Mouse (Mus musculus) right cerebral cortex, postnatal 14 days (tissue): Measurements from ENCODE around the gene Mpp6.

Experiments
- DNase-seq: peaks from one replicate; pipeline ENCODE4 v3.0.0; 2022

The Mpp6 gene

DNA sequence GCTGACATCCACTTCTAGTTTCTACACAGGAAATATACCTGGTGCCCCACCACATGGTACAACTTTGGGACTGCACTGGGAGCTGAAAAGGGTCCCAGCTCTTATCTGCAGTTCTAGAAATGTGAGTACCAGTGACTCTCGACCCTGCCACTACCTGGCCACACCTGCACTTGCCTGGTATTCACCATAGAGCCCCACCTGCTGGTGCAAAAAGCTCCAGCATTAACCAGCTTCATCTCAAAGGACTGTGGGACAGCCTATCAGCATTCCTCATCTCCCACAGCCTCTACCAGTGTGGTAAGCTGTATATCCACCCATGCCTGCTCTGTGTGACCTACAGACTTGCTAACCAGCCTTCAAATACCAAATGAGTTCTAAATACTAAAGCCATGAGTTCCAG, 122.9 kb downstream of the Mpp6 start:
- no peak for DNase-seq

DNA sequence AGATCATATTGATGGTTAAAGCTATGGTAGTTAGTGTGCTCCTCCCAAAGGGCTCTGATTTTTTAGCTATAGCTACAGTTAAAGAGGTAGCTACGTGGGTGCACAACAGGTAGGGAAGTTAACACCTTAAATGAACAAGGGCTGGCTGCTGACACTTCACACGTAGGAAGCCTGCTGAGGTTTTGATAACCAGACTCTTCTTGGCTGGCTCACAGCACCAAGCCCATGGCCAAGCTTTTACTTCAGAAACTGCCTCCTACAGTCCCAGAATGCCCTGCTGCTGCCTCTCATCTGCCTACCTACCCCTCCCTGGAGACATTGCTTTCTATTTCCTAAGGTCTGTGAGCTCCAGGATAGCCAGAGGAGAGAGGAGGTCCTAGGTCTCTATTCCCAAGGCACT, 127.9 kb downstream of the Mpp6 start:
- DNase-seq, result no peak

DNA sequence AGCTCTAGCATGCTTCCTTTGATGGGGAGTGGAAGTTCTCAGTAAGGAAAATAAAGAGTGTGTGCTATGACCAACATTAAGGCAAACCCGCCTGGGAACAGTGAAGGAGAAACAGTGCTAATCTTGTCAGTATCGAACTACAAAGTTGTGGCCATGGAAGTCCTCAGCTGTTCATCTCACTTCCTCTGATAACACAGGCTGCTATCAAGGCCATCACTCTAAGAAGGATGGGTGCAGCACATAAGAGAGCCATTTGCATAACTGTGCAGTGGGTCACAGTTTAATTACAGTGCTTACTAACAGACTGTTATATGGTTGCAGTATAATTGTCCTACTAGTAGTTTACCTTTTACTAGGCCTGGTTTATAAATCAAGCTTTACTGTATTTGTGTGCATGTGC, 129.9 kb downstream of the Mpp6 start:
- DNase-seq, result no peak

DNA sequence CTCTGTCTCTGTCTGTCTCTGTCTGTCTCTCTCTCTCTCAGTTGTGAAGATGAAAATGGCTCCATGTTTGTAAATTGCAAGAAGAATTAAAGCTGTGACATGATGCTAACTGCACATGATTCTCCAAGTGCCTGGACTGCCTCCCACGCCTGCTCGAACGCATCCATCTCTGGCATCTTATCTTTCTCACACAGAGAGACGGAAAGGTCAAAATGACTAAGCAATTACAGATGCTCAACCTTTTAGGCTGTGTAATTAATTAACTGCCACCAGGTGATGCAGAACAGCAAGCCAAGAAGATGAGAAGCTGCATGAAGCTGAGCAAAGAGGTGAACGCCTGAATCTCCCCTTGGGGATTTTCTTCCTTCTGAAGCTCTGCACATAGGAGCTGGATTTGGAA, 130.4 kb downstream of the Mpp6 start:
- no peak for DNase-seq

DNA sequence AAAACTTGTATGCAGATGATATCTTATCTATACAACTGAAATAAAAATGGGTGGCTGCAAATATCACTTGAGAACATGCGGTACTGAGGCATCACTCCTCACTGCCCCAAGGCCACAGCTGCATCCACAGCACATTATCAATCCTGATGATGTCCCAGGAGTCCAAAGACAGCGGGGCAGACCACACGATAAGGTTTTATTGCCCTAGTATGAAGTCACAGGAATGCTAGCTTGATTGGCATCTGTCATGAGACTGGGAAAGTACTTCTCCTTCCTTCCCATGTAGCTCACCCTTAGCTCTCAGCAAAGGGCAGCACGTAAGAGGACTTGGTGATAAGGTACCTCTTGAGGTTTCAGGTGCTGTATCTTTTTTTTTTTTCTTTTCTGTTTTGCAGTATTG, 134.1 kb downstream of the Mpp6 start:
- DNase-seq, result no peak

DNA sequence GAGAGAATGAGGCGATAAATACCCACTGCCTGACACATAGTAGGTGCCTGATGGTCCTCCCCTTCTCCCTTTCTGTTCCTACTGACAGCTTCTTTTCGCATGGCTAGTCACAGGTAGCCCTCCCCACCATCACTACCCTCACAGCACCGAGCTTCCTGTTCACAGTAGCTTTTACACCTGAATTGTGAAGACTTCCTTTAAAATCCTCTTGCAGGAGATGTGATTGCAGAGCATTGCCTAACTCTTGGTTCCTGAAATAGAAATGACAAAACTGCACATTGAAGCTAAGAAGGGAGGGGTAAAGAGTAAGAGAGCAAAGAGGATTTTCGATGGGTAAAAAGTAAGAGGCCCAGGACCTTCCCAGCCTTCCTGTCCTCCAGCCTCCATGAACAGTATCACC, 134.9 kb downstream of the Mpp6 start:
- no peak for DNase-seq

DNA sequence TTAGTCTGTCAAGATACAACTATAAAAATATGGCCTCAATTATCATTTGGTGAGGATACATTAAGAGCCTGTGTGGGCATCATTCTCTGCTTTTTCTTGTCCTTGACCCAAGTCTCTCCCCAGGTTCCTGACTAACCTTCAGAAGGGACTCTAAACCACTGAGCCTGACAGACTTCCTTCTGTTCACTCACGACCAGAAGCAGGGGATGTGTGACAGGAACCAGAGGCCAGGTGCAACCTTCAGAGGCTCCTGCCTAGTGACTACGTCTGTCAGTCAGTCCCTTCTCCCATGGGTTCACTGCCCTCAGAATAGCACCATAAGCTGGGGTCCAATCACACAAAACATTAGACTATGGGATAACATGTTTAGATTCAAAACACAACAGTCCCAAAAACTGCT, 137.3 kb downstream of the Mpp6 start:
- no peak for DNase-seq

DNA sequence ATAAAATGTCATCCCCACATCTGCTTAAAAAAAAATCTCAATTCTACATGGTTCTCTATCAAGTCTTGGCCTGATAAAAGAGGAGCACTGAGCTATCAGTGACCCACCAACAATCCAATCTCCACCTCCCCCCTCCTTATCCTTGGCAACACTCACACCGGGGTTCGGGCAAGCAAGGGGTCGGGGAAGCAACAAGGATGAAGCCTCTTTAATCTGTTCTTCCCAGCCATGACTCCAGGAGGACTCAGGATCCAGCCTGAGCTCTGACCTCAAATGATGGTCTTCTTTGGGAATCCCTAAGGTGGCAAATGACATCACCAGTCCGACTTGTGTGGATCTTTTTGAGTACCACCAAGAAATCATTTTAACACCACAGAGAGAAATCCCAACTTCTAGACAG, 137.8 kb downstream of the Mpp6 start:
- no peak for DNase-seq
